Mouse (Mus musculus) gastrocnemius, adult 18-20 months (tissue): ENCODE data around the gene Olfr1256. TPM values are rescaled to one million over a fixed set of nuclear protein-coding genes. Genes with fewer than 3 reads are reported as not detected.

Experiments used
- DNase-seq: peaks from one replicate; pipeline ENCODE4 v3.0.0; 2021; ENCODE audit warnings: low spot score
- long read RNA-seq, 2 experiments: library from polyadenylated mRNA; stranded (forward); transcript quantifications; one replicate each; pipeline ENCODE4 v2.0.0; 2021
- total RNA-seq, 2 experiments: library from RNA; stranded (reverse); gene quantifications; 2 replicates each; pipeline ENCODE4 v1.2.3; 2021

Olfr1256 gene
- total RNA-seq = not detected
- long read RNA-seq, experiment 1 = 0 reads
- long read RNA-seq, experiment 2 = 0 reads

DNA sequence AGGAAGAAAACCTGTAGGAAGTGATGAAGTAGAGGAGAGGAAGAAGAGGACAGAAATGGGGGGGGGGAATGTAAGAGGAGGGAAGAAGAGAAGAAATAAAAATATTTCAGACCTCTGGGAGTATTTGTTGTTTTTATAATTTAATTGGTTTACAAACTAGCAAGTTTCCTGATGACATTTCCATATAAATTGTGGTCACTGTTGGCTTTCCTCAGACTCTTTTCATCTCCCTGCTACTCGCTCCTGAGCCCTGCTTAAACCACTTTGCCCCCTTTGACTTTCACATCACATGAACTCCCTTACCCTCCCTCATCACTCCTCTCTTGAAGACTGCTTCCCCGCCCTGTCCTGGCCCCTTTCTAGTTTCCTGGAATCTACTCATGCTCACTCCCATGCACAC, at the start of gene Olfr1256:
Gene Olfr1256 (minus strand): TSS at position 101 of the 400 bp plus-strand sequence.
- no peak for DNase-seq

DNA sequence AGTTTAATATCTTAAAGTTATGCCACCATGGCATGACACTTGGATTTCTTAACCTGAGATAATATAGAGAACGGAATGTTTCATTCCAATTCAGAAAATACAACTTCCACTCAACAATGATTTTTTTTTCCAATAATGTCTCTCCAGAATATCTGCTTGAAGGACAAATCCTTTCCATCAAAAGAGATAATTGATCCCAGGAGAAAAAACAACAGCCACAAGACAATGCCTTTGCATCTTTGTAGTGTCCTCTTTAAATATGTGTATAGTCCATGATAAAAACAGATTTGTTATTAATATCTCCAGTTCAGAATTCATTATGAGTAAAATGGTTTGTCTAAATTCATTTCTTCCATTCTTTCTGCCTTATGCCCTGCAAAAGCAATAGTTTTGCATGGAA, 36.8 kb upstream of the Olfr1256 start, which contains the start of gene Olfr1257:
Gene Olfr1257 (plus strand): TSS at position 301 of the 400 bp plus-strand sequence.
- DNase-seq = no peak

DNA sequence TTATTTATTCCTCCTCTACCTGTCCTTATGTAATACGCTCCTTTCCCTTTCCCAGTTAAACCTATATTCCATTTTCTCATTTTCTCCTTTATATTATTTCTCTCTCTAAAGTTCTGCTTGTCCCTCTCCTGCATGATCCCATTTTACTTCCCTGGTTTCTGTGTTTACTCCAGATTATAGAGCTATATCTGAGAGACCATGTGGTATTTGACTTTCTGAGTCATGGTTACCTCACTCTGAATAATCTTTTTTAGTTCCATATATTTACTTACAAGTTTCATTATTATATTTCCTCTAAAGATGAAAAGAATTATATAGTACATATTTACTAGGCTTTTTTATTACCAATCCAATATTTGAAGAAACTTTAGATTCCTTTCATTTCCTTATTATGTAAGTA, 7.9 kb upstream of the Olfr1256 start:
- DNase-seq = no peak

DNA sequence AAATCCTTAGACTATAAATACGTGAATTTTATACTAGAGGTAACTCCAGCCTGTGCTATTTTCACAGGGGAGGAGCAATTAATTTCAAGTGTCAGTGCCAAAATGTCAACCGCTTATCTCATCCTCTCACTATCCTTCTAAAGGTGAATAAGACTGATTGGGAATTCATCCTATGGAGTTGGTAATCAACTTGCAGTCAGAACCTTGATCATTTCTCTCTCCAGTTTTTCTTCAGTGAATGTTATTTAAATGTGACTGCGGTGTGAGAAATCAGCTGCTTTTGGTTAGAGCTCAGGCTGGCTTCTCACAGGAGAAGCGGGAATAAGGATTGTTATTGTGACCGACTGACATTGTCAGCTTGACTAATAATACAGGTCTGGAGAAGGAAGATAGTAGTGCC, 6.8 kb upstream of the Olfr1256 start, which contains the start of gene Olfr48:
Gene Olfr48 (minus strand): TSS at position 101 of the 400 bp plus-strand sequence.
- no peak for DNase-seq

DNA sequence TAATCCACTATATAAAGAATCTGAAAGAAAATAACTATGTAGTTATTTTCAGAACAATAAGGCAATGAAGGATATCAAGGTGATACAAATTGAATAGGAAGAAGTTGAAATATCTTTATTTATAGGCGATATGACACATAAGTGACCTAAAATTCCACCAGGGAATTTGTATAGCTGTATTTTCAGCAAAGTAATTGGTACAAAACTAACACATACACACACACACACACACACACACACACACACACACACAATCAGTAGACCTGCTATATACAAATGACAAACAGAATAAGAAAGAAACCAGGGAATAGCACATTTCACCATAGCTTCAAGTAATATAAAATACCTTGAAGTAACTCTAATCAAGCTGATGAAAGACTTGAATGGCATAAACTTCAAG, 21.1 kb downstream of the Olfr1256 start:
- no peak for DNase-seq

DNA sequence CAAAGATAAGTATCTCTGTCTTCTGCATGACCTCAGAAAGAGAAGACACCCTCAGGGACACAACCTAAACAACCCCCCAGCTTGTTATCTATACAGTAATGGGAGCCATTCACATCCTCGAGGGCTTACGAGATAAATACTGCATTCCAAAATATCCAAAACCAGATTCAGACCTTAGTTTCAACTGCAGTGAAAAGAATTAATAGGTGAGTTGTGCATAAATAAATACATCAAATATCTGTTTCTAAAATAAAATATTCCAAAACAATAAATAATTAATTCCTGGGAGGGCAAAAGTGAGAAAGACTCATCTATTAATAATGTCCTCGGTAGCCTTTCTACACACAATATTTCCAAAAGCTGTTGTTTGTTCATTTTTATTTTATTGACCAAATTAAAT, 29.6 kb downstream of the Olfr1256 start, which contains the start of gene Olfr1255:
Gene Olfr1255 (plus strand): TSS at position 301 of the 400 bp plus-strand sequence.
- DNase-seq = no peak

DNA sequence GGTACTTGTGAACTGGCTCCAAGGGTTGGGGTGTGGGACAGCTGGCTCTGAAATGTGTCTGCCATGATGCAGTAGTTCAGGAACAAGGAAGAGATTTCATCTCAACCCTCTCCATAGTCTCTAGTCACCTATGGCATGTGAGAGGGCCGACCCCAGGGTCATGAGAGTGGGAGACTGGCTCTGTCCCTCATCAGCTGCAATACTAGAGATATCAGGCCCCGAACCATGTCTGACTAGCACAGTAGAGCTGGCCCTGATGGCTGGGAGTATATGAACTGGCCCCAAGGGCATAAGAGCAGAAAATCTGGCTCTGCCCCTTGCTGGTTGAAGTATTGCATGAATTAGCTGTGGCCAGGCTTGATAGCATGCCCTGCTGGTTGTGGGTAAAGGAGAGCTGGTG, 30.6 kb downstream of the Olfr1256 start:
- no peak for DNase-seq

DNA sequence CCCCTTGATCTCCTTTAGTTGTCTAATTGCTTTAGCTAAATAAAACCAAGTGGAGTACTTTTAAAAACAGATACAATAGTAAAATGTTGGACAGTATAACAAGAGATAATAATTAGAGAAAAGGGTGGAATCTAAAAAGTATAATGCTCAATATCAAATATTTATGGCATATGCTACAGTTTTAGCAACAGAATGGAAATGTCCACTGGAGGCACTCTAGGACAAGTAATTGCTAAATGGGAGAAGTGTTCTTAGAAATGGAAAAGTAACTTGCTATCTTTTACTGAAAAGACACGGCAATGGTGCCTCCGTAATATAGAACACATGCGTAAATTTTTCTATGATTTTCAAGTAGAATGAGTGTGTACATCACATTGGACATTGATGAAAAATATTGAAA, 41.8 kb downstream of the Olfr1256 start:
- no peak for DNase-seq

DNA sequence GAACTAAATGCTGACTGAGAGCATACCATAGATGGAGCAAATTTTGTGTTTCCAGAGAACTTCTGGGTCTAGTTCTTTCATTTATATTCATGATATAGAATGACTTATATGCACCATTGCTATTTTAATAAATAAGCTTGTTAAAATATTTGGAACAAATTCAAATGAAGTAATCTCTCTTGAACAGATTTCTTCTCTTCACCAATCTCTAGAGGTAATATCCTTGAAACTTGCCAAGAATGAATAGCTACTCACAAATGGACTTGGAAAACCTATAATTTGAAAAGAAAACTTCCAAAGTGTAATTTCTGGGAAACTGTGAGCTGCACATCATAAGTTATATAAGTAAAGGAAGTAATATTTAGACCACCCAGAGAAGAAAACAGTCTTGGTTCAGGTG, 47.8 kb downstream of the Olfr1256 start, which contains the start of gene Olfr1254:
Gene Olfr1254 (minus strand): TSS at position 101 of the 400 bp plus-strand sequence.
- DNase-seq = no peak

Other genes with a start within 250 kb of the Olfr1256 start
- not detected for gene Olfr1246, start 248.4 kb downstream of the Olfr1256 start, total RNA-seq
- gene Olfr1247, start 227.4 kb downstream of the Olfr1256 start, total RNA-seq = under 1 TPM in 1 of 2 experiments, not detected in 1; 0.05 TPM
- gene Olfr1248, start 223.3 kb downstream of the Olfr1256 start, total RNA-seq = not detected
- not detected for gene Olfr1249, start 206.6 kb downstream of the Olfr1256 start, total RNA-seq
- gene Olfr1250, start 180.1 kb downstream of the Olfr1256 start, total RNA-seq = not detected
- not detected for gene Olfr1251, start 169.6 kb downstream of the Olfr1256 start, total RNA-seq
- gene Olfr1252, start 116.5 kb downstream of the Olfr1256 start, total RNA-seq = not detected
- not detected for gene Olfr1253, start 84.5 kb downstream of the Olfr1256 start, total RNA-seq
- gene Olfr1254, start 47.9 kb downstream of the Olfr1256 start, total RNA-seq = not detected
- gene Olfr1255, start 29.5 kb downstream of the Olfr1256 start, total RNA-seq = not detected
- not detected for gene Olfr48, start 6.7 kb upstream of the Olfr1256 start, total RNA-seq
- not detected for gene Olfr1257, start 36.9 kb upstream of the Olfr1256 start, total RNA-seq
- gene Olfr1258, start 85.8 kb upstream of the Olfr1256 start, total RNA-seq = not detected
- gene Olfr1259, start 107.1 kb upstream of the Olfr1256 start, total RNA-seq = not detected
- not detected for gene Olfr1260, start 132.8 kb upstream of the Olfr1256 start, total RNA-seq
- not detected for gene Olfr1261, start 149.7 kb upstream of the Olfr1256 start, total RNA-seq
- not detected for gene Olfr1262, start 158.6 kb upstream of the Olfr1256 start, total RNA-seq
- not detected for gene Olfr1263, start 170.6 kb upstream of the Olfr1256 start, total RNA-seq
- gene Olfr1264, start 184.0 kb upstream of the Olfr1256 start, total RNA-seq = not detected
- not detected for gene Olfr1265, start 193.8 kb upstream of the Olfr1256 start, total RNA-seq
- gene Olfr140, start 222.0 kb upstream of the Olfr1256 start, total RNA-seq = not detected